Mouse (Mus musculus): ENCODE measurements around the gene Ptprz1. TPM values are rescaled to one million over a fixed set of nuclear protein-coding genes. Genes with fewer than 3 reads are reported as not detected.

Gene Ptprz1
- polyA plus RNA-seq, 1 experiment = 0.85 TPM

DNA sequence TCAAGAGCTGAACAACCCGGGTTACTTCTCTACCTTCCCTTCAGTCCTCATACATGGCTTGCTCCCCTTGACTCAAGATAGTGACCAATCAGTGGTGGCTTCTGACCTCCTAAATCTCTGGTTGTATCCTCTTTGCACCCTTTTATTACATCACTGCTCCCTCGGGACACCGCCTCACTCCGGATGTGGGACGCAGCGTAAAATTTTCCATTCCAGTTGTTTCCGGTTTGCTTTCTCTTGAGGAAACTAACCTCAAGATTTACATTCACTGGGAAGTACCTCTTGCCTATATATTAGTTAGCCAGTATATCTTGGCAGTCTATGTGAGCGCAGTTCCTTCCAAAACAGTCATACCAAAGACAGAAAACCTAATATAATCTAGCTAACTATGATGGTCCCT, 14.0 kb downstream of the Ptprz1 start:
- Histone ChIP-seq H3K27ac (ENCODE audit: insufficient read depth, low read length) (no peak overlapping the region), H3K4me3 (ENCODE audit: low read depth, low read length) (no peak overlapping the region), H3K27me3 (ENCODE audit: control insufficient read depth, insufficient read depth, low read length, poor library complexity, severe bottlenecking) (no peaks in the 10 kb centered on the region), H3K36me3 (ENCODE audit: control insufficient read depth, insufficient read depth, low read length, poor library complexity, severe bottlenecking) (no peaks in the 10 kb centered on the region), H3K9ac (ENCODE audit: low read depth, poor library complexity, severe bottlenecking) (no peak overlapping the region), H3K9me3 (replicated peaks; ENCODE audit: control insufficient read depth, insufficient read depth, low read length, poor library complexity, severe bottlenecking) (no peaks in the 10 kb centered on the region), H3K4me1 (ENCODE audit: control insufficient read depth, insufficient read depth, low read length) (no peaks in the 10 kb centered on the region)
- no peak for TF ChIP-seq EP300 (IDR thresholded peaks at IDR 0.05; ENCODE audit: insufficient read depth, low read depth, low read length)
- TF ChIP-seq POLR2A (IDR thresholded peaks at IDR 0.05; ENCODE audit: insufficient read depth, low read length) = no peak
- no peak for TF ChIP-seq CTCF (IDR thresholded peaks at IDR 0.05; ENCODE audit: low read depth, low read length)

DNA sequence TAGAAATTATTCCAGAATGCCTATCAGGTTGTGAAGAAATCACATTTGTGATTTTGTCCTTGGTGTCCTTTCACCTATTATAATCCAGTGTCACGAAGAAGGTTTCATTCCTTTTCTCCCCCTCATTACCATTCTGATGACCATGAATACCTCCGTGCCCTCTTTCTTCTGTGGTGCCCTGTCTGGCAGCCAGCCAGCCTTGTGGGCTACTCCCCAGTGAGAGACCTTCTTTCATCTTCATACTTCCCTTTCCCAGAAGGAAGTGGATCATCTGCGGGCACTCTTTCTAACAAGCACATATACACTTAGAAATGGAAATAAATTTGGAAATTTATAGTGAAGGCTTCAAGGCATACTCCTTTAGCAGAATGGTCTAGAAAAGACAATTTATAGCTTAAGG, 26.7 kb downstream of the Ptprz1 start:
- TF ChIP-seq CTCF (IDR thresholded peaks at IDR 0.05; ENCODE audit: low read depth, low read length) (no peak), EP300 (IDR thresholded peaks at IDR 0.05; ENCODE audit: insufficient read depth, low read depth, low read length) (no peak), POLR2A (IDR thresholded peaks at IDR 0.05; ENCODE audit: insufficient read depth, low read length) (no peak)
- Histone ChIP-seq H3K27me3 (ENCODE audit: control insufficient read depth, insufficient read depth, low read length, poor library complexity, severe bottlenecking) (no peaks in the 10 kb centered on the region), H3K27ac (ENCODE audit: insufficient read depth, low read length) (no peak overlapping the region), H3K9me3 (replicated peaks; ENCODE audit: control insufficient read depth, insufficient read depth, low read length, poor library complexity, severe bottlenecking) (no peaks in the 10 kb centered on the region), H3K36me3 (ENCODE audit: control insufficient read depth, insufficient read depth, low read length, poor library complexity, severe bottlenecking) (no peaks in the 10 kb centered on the region), H3K4me1 (ENCODE audit: control insufficient read depth, insufficient read depth, low read length) (no peaks in the 10 kb centered on the region), H3K4me3 (ENCODE audit: low read depth, low read length) (no peak overlapping the region), H3K9ac (ENCODE audit: low read depth, poor library complexity, severe bottlenecking) (no peak overlapping the region)

GRCm38 (mm10) chr6:22908510-22909256, 33.4 kb downstream of the Ptprz1 start:
- H3K4me3 ChIP-seq (ENCODE audit: low read depth, low read length) = no peak overlapping the region
- H3K9me3 ChIP-seq (replicated peaks; ENCODE audit: control insufficient read depth, insufficient read depth, low read length, poor library complexity, severe bottlenecking) = no peaks in the 10 kb centered on the region
- TF ChIP-seq EP300 (IDR thresholded peaks at IDR 0.05; ENCODE audit: insufficient read depth, low read depth, low read length) (no peak), POLR2A (IDR thresholded peaks at IDR 0.05; ENCODE audit: insufficient read depth, low read length) (no peak), CTCF (IDR thresholded peaks at IDR 0.05; ENCODE audit: low read depth, low read length) (no peak)
- H3K9ac ChIP-seq (ENCODE audit: low read depth, poor library complexity, severe bottlenecking) = no peak overlapping the region
- no peaks in the 10 kb centered on the region for H3K27me3 ChIP-seq (ENCODE audit: control insufficient read depth, insufficient read depth, low read length, poor library complexity, severe bottlenecking)
- no peaks in the 10 kb centered on the region for H3K4me1 ChIP-seq (ENCODE audit: control insufficient read depth, insufficient read depth, low read length)
- H3K27ac ChIP-seq (ENCODE audit: insufficient read depth, low read length) = no peak overlapping the region
- H3K36me3 ChIP-seq (ENCODE audit: control insufficient read depth, insufficient read depth, low read length, poor library complexity, severe bottlenecking) = no peaks in the 10 kb centered on the region

- Histone ChIP-seq H3K27ac (ENCODE audit: insufficient read depth, low read length) (no peak overlapping the region), H3K9me3 (replicated peaks; ENCODE audit: control insufficient read depth, insufficient read depth, low read length, poor library complexity, severe bottlenecking) (no peaks in the 10 kb centered on the region), H3K9ac (ENCODE audit: low read depth, poor library complexity, severe bottlenecking) (no peak overlapping the region), H3K4me3 (ENCODE audit: low read depth, low read length) (no peak overlapping the region), H3K36me3 (ENCODE audit: control insufficient read depth, insufficient read depth, low read length, poor library complexity, severe bottlenecking) (no peaks in the 10 kb centered on the region), H3K4me1 (ENCODE audit: control insufficient read depth, insufficient read depth, low read length) (no peaks in the 10 kb centered on the region), H3K27me3 (ENCODE audit: control insufficient read depth, insufficient read depth, low read length, poor library complexity, severe bottlenecking) (no peaks in the 10 kb centered on the region)
- TF ChIP-seq EP300 (IDR thresholded peaks at IDR 0.05; ENCODE audit: insufficient read depth, low read depth, low read length) = no peak
- no peak for TF ChIP-seq POLR2A (IDR thresholded peaks at IDR 0.05; ENCODE audit: insufficient read depth, low read length)
- TF ChIP-seq CTCF (IDR thresholded peaks at IDR 0.05; ENCODE audit: low read depth, low read length) = no peak
Observed at GRCm38 (mm10) chr6:22909257-22909907, 34.1 kb downstream of the Ptprz1 start.

GRCm38 (mm10) chr6:22909908-22910260, 34.6 kb downstream of the Ptprz1 start:
- no peak overlapping the region for H3K4me3 ChIP-seq (ENCODE audit: low read depth, low read length)
- no peak overlapping the region for H3K9ac ChIP-seq (ENCODE audit: low read depth, poor library complexity, severe bottlenecking)
- H3K27ac ChIP-seq (ENCODE audit: insufficient read depth, low read length) = no peak overlapping the region
- TF ChIP-seq CTCF (IDR thresholded peaks at IDR 0.05; ENCODE audit: low read depth, low read length) (no peak), EP300 (IDR thresholded peaks at IDR 0.05; ENCODE audit: insufficient read depth, low read depth, low read length) (no peak), POLR2A (IDR thresholded peaks at IDR 0.05; ENCODE audit: insufficient read depth, low read length) (no peak)
- H3K27me3 ChIP-seq (ENCODE audit: control insufficient read depth, insufficient read depth, low read length, poor library complexity, severe bottlenecking) = no peaks in the 10 kb centered on the region
- no peaks in the 10 kb centered on the region for H3K36me3 ChIP-seq (ENCODE audit: control insufficient read depth, insufficient read depth, low read length, poor library complexity, severe bottlenecking)
- H3K4me1 ChIP-seq (ENCODE audit: control insufficient read depth, insufficient read depth, low read length) = no peaks in the 10 kb centered on the region
- H3K9me3 ChIP-seq (replicated peaks; ENCODE audit: control insufficient read depth, insufficient read depth, low read length, poor library complexity, severe bottlenecking) = no peaks in the 10 kb centered on the region

- H3K27ac ChIP-seq (ENCODE audit: insufficient read depth, low read length) = no peak overlapping the region
- H3K4me1 ChIP-seq (ENCODE audit: control insufficient read depth, insufficient read depth, low read length) = no peaks in the 10 kb centered on the region
- H3K9ac ChIP-seq (ENCODE audit: low read depth, poor library complexity, severe bottlenecking) = no peak overlapping the region
- H3K9me3 ChIP-seq (replicated peaks; ENCODE audit: control insufficient read depth, insufficient read depth, low read length, poor library complexity, severe bottlenecking) = no peaks in the 10 kb centered on the region
- H3K27me3 ChIP-seq (ENCODE audit: control insufficient read depth, insufficient read depth, low read length, poor library complexity, severe bottlenecking) = no peaks in the 10 kb centered on the region; the same call in 1 of the 2 replicates
- H3K4me3 ChIP-seq (ENCODE audit: low read depth, low read length) = no peak overlapping the region
- no peak for TF ChIP-seq CTCF (IDR thresholded peaks at IDR 0.05; ENCODE audit: low read depth, low read length)
- TF ChIP-seq EP300 (IDR thresholded peaks at IDR 0.05; ENCODE audit: insufficient read depth, low read depth, low read length) = no peak
- no peak for TF ChIP-seq POLR2A (IDR thresholded peaks at IDR 0.05; ENCODE audit: insufficient read depth, low read length)
- no peaks in the 10 kb centered on the region for H3K36me3 ChIP-seq (ENCODE audit: control insufficient read depth, insufficient read depth, low read length, poor library complexity, severe bottlenecking)
Observed at GRCm38 (mm10) chr6:22922880-22923279, 47.6 kb downstream of the Ptprz1 start.
